Mouse (Mus musculus) B cell, adult 2 months (primary cell): ENCODE results near the gene Acox1.
A peak's percentile ranks its signal among the peaks of the same experiment; 100 is the strongest.

ENCODE experiments used
- DNase-seq, 2 experiments: peaks; one replicate each; pipeline ENCODE4 v3.0.0; 2022

Gene Acox1

DNA sequence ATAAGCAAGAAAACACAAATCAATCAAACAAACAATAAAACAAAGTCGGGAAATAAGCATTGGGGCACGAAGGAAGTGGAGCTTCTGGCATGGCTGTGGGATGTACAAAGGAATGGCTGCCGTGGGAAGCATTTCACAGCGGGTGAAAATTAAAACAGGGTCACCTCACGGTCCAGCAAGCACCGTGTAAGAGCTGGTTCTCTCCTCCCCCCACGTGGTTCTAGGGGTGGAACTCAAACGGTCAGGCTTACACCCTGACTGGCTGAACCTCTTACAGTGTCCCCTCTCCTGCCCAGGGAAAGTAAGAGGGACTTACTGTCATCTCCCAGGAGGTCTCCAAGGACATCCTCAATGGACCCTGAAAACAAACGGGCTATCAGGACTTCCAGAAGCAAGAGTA lies 35.8 kb downstream of the Acox1 start:
- DNase-seq, result no peak

DNA sequence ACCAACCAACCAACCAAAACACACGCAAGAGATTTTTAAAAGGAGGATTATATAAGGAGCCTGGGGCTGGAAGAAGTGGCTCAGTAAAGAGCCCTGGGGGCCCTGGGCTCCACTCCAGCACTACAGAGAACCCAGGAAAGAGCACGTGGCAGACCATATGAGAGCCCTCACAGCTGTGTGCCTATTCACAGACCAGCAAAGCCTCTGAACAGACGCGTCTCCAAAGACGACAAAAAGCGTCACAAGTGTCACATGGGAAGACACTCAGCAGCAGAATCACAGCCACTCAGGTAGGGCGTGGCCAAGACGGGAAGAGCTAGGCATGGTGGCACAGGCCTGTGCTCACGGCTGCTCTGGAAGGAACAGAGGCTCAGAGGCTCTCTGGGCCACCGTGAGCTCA lies 36.7 kb downstream of the Acox1 start:
- DNase-seq, result no peak

DNA sequence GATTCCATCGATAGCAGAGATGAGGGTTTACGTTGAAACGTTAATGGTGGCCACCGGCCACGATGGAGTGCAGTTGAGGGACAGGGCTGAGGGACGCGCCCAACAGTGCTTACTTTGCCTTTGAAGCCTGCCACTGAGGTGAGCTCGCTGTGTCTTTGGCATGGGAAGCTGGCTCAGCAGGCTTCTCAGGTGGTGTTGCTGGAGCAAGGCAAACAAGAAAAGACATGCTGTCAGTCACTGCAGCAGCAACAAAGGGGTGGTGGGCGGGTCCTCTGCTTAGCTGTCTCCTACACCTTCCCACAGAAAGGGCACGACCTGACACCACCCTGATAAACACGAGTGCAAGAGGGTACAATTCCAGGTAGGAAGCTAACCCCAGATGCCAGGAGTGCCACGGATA lies 37.5 kb downstream of the Acox1 start:
- no peak for DNase-seq

DNA sequence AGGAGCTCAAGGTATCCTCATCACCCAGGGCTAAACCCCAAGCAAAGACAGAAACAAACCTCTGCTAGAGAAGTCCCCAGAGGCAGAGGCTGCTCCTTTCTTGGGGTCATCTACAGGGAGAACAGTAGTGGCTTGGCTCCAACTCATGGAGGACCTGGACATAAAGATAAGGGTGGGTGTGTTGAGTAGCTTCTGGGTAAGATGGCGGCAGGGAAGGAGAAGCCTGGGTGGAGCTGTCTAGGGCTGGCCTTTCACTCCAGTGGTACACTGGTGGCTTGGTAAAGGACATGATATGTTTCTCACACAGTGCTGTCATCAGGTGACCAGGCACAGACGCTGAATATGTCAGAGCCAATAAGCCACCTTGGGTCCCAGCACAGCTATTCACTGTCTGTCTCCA lies 47.9 kb downstream of the Acox1 start:
- DNase-seq, result no peak

DNA sequence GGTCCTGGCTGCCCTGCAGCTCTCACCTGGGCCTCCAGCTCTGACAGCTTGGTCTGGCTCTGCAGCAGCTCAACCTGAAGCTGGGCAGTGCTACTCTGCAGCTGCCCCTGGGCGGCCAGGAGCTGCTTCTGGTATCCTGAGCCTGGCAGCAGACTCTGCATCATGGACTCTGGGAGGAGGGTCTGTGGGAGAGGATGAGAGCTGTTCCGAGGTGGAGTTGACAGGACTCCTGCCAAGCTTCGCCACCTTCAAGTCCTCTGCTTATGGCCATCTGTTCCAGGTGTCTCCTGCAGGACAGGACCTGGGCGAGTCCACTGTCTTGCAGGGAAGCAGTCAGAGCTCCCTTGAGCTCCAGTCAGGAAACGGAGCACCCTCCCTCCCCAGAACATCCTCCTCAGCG lies 49.5 kb downstream of the Acox1 start:
- no peak for DNase-seq

DNA sequence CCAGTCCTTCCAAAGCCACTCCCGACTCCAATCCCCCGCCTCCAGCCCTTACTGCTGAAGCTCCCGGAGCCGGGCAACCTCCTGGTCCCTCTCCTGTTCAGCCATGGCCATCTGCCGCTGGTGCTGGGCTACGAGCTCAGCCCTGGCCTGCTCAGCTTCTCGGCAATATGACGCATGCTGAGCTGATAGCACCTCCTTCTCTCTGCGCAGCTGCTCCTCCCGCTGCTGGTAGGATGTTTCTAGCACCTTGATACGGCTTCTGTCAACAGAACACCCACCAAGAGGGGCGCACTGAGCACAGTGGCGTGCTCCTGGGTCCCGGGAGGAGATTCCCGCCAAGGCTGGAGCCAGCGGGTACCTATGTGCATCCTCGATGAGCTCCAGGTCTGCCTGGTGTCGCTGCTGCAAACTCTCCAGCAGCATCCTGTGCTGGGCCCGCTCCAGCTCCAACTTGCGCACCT lies 50.1 kb downstream of the Acox1 start:
- no peak for DNase-seq

DNA sequence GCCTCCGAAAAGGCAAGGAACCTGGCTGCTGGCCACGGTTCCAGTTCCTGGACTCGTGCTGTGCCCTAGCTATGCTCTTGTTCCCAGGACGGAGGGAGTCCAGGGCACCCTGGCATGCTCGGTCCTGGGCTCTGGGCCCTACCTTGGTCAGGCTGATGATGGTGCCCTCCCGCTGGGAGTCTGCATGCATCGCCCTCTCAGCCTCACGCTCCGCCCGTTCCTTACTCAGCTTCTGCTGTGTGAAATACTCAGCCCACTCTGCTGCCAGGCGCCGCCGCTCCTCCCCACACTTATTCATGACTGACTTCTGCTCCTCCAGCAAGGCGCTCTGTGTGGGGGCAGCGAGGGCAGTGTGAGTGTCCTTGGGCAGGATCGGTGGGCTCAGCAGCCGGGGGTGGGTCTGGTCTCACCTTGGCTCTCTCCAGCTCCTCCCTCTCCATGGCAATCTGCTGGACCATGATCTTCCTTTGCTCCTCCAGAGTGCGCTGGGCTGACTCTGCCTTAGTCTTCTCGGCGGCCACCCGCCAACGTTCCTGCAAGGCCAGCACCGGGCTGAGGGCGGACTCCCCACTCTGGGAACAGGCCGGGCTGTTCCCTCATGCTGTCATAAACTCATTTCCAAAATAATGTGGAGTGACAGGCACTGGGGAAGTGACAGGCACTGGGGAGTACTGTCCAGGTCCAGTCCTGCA lies 52.4 kb downstream of the Acox1 start:
- DNase-seq, result no peak

DNA sequence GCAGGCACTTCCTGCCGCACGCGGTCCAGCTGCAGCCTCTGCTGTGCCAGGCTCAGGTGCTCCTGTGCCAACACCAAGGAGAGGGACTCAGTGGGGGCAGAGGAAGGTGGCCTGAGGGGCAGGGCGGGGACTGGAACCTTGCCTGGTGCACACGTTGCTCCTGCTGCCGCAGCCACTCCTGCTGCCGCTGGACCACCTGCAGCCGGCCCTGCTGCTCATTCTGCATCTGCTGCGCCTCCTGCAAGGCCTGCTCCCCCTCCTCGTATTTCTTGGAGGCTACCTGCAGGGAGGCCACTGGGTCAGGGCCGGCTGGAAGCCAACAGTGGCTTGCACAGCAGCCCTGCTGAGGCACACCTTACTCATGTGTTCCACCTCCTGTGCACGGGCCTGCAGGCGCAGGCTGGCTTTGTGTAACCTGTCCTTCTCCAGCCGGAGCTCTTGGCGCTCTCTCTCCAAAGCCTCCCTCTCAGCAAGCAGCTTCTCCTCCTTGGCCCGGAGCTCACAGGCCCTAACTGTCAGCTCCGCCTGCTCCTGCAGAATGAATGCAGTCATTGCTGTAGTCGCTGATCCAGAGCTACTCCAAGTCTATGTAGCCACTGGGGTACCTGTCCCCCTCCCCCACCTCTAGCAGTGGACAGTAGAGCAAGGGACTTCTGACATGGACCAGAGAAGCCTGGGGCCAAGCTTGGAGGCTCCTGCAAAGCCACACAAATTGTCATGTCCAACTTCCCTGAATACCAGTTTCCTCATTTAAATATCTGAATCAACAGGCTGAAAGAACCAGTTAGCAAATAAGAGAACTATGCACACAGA lies 53.2 kb downstream of the Acox1 start:
- DNase-seq, result no peak

DNA sequence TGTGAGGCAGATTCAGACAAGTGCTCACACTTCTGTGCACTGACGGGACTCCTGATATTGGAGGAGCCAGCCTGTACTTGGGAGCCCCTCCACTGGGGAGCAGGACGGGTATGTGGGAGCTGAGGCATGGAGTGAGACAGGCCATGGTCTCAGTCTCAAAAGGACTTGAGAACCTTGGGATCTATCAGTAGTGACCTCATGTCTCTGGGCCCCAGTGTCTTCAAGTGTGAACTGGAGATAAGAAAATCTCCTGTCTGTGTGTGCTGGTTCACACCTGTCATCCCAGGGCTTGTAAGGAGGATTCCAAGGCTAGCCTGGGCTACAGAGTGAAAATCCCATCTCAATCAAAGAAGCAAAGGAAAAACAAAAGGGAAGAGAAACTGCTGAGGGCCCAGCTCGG lies 55.4 kb downstream of the Acox1 start:
- DNase-seq, result no peak

DNA sequence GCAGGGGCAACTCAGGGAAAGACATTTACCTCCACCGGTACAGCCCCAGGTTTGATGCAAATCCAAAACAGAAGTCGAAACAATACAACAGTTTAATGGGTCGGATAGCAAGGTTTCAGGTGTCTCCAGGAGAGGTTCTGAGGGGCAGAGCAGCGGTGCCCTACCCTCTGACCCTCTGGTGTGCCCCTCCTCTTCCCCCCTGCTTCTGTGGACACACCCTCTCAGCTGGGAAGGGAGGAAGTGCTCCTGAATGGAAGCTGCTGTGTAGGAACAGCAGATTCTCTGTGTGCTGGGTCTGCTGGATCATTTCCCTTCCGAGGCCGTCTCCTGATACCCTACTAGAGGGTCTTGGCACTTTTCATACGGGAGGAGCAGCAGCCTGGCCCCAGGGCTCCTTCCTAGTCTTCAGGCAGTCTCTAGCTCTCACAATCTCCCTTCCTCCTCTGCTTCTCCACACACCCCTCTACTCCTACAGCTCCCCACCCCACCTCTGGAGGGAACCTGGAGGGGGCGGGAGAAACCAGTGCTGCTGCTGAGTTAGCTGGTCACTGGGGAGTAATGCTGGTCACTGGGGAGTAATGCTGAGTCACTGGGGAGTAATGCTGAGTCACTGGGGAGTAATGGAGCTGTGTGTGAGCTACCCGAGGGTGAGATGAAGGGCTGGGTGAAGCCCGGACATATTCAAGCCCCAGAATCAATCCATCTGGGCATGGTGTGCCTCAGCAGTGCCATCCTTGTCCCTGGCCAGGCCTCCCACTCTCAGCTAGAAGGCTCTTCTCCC lies 56.4 kb downstream of the Acox1 start:
- no peak for DNase-seq

DNA sequence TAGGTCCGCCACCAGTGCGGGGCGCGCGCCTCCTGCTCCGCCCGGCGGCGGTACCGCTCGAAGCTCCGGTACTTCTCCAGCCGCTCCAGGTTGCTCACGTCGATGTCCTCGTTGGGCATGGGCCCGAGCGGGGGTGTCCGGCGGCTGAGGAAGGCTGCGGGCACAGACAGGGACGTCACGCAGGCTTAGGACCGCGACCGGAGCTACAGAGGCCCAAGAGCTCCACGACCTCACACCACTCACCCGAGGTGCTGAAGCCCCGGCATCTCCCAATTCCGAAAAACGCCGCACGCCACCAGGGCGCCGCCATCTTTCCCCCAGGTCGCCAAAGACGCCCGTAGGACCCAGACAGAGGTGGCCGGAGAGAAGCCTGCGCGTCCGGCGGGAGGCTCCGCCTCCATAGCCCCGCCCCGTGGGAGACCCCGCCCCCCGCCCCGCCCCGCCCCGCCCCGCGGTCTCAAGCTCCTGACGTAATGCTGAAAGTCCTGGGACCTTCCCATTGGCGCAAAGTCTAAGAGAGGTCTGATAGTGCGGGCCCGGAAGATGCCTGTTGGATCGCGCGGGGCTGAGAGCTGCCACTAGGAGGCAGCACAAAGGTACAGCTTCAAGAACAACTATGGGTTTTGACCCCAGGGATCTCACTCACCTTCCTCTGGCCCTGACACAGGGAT lies 60.2 kb downstream of the Acox1 start, which contains the start of gene Mrpl38:
Gene Mrpl38 (minus strand): TSS at position 401 of the 671 bp plus-strand sequence.
- peak; percentile 86 to 87 for DNase-seq

DNA sequence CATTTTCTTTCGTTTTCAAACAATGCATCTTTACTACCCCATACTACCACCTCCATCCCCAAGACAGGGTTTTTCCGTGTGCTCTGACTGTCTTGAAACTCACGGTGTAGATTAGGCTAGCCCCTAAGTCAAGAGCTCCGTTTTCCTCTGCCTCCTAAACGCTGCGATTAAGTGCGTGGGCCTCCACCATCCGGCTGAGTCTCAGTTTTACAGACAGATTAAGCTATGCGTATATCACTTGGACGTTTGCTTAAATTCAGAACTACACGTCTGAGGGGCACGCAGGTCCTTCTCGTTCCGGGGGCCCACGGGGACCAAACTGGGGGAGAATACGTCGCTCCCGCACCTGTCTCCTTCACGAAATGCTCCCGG lies 60.8 kb downstream of the Acox1 start:
- DNase-seq, result no peak

DNA sequence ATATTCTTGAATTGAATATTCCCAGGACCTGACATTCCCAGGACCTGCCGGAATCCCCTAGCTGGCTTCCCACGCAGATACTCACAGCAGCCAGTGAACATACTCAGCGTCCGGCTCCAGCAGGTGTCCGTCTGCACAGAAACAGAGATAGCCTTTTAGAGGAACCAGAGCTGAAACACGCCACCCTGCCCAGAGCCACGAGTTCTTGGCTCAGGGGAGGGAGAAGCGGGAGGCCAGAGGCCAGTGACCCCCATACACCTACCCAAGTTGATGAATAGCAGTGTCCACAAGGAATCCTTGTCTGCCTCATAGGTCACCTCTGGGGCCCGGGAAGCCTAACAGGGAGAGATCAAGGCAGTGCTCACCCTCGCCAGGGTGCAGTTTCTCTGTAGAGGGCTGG lies 64.7 kb downstream of the Acox1 start:
- DNase-seq, result no peak

DNA sequence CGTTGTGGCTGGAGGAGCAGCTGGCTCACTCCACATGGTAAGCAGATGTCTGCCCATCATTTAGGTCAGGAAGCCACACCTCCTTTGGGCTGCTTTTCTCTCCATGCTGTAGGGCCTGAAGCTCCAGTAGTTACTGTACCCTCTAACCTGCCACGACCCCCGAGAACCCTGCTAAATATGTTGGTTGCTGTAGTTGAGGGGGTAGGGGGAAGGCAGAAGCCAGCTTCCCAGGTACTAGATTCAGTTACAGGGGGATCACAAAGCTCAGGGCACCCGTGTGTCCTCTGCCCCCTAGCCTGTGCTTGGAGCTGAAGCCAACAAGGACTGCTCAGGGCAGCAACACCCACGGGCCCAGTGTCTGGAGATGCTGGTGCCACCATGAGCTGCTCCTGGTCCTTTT lies 65.3 kb downstream of the Acox1 start:
- no peak for DNase-seq

DNA sequence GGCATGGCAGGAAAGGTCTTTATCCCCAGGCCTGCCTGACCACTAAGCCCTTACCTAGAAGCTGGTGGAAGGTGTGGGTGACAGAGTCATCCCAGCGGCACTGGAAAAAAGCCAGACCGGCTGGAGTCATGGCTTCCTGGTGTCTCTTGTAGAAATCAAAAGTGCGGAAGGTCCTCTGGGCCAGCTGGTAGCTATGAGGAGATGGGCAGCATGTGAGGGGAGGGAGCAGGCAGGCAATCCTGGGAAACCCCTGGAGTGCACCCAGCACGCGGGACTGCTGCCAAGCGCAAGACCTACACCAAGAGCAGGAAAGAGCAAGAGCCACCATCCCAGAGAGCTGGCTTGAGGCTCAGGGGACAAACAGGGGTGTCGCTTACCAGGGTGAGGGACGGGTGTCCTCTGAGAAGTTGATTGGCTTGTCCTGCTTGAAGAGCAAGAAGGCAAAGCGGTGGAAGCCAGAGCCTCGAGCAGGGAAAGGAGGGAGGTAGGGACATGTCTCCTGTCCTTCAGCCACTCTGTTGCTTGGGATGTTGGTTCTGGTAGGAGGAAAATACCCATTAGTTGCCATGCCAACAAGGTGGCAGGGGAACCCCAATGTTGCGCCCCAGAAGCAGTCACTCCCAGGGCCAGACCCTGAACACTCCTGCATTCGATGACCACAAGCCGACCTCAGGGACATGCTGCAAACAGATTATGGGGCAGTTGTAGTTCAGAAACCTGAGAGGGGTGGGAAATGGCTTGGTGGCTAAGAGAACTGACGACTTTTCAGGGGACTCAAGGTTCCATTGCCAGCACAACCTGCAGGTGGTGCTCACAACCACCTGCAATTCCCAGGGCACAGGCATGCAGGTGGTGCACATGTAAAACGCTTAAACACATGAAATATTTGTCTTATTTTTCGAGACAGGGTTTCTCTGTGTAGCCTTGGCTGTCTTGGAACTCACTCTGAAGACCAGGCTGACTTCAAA lies 66.2 kb downstream of the Acox1 start:
- no peak for DNase-seq

DNA sequence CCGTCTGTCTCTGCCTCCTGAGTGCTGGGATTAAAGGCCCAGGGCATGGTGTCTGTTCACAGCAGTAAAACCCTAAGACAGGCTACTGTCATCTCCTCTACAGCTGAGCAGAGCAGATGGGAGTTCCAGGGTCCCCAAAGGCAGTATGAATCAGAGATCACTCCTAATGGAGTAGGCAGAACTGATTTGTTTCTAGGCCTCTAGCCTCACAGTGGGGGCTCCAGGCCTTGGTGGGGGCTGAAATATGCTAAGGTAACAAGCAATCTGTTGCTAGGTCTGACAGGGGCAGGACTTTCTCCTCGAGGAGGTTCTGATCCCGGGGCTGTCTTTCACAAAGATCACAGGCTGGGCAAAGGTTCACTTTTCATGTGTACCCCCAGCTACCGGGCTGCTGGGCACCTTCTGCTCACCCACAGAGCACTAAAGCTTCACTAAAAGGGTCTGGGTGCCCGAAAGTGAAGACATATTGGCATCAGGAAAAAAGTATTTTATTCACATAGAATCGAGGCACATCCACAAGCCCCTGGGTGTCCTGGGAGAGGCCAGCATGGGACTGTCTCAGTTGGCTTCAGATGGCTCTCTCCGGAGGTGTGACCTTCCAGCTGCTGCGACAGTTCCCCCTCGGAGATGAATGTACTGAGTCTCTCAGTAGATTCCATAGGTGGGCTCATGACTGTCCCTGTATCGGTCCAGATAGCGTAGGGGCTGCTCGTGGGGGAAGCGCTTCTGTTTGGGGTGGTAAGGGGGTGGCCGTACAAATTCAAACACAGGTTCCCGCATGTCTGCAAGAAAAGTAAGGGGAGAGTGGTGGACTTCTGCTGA lies 67.3 kb downstream of the Acox1 start:
- DNase-seq, result no peak

DNA sequence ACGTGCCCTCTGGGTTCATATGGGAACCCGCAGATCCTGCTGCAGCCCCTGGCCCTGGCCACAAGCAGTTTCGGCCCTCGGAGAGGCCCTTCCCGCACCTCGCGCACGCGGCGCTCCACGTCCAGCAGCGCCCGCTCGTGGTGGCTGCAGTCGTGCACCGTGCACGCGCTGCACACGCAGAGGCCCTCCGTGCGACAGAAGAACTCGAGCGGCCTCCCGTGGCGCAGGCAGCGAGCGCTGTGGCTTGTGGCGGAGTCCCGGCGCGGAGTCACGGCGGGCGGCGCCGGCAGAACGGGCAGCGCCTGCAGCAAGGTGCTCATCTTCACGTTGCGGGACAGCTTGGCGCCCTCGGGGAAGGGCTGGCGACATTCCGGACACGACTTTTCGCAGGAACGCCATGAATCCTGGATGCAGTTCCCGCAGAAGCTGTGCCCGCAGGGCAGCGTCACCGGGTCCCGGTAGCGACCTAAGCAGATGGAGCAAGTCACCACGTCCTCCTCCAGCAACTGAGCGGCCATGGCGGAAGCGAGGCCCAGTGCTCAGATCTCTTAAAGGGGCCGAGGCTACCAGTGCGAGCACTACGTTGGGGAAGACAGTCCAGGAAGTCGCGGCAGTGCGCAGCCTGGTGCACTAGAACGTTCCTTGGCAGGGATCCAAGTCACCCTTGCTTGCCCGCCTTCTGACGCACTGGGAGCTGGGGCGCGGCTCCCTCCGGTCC lies 68.2 kb downstream of the Acox1 start, which contains the start of gene Trim65:
Gene Trim65 (minus strand): TSS at position 641 of the 718 bp plus-strand sequence.
- DNase-seq, result peak; percentile 86 to 90

DNA sequence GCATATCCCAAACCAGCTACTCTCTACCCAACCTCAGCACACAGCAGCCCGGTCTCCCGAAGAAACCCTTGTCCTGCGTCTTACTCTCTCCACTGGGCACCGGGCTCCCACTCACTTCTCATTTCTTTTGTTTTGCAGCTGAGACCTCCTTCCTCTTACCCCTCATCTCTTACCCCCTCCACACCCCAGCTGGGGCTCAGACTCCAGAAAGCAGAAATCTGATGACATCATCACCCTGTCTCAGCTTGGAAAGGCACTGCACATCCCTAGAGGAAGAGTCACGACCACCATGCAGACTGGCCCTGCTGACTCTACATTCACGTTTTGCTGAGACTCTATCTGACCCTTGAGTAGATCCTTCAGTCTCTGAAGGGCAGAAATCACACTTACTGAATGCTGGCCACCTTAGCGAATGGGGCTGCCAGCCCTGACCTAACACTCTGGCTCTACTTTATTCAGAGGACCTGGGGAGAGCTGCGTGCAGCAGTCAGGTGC lies 68.8 kb downstream of the Acox1 start:
- peak; percentile 40 to 43 for DNase-seq

DNA sequence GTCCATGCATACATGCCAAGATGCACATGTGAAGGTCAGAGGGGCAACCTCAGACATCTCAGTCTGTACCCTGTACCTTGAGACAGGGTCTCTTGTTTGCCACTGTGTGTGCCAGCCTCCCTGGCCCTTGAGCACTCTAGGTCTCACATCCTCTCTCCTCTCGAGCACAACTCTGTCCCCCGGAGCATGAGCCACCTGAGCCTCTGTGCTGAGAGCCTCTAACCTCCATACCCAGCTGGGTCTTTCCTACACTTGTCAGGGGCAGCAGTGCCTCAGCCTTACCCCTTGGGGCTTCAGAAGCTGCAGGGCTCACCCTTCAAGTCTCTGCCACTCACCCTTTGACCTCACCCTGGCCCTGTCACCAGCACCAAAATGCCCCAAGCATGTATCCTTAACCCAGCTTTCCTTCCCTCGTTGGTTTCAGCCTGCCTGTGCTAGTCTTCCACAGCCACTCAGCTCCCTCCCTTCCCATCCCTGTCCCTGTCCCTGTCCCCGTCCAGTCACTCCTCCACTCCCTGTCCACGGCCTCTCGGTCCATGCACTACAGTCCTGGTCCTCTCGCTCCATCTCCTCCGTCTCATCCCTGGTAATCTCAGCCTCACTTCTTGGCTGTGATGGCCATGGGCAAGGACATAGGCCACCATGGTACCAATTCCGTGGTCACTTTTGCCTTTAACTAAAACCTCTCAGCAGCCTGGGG lies 69.6 kb downstream of the Acox1 start:
- DNase-seq, result no peak
